Mouse (Mus musculus): Measurements from ENCODE around the gene Usp16.
"Not testable (repeated sequence)": the region's sequence is repeated elsewhere in the genome, so short reads cannot be mapped to it uniquely, and the experiment has no call there.

The Usp16 gene

DNA sequence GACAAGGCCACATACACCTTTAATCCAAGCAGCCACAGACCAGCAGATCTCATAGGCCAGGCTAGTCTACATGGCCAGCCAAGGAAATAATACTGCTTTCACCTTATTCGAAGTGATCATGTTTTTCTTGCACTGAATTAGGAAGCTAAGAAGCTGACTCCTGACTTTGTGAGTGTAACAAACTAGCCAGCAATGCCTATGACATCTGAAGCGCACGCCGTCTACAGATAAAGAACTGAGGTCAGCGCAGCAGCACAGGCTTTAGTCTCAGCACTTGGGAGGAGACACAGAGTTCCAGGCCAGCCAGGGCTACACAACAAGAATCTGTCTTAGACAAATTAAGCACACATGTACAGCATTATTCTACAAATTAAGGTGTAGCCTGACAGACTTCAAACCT, 32.2 kb downstream of the Usp16 start:
- DNase-seq (ENCODE audit: low spot score in 2 of 2) = no peak

DNA sequence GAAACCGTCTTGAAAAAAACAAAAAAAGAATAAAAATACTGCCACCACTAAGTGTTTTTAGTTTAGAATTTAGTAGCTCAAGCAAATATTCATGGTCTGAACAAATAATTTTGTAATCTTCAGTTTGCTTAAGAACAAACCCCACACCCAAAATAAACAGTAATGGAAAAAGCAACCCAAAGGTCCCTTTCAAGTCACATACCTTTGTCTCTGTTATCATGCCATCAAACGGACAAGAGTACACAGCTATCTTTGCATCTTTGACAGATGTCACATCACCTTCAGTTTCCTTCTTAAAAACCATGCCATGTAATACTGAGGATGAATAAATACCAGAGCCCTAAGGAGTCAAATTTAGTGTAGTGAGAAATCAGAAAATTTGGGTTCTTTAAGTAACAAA, 34.1 kb downstream of the Usp16 start:
- no peak for DNase-seq (ENCODE audit: low spot score in 2 of 2)

- not testable (repeated sequence) for DNase-seq (ENCODE audit: low spot score in 2 of 2)
Measured at GRCm38 (mm10) chr16:87492191-87492792, 37.8 kb downstream of the Usp16 start.

- no peak for DNase-seq (ENCODE audit: low spot score in 2 of 2)
Measured at GRCm38 (mm10) chr16:87494955-87495655, 40.6 kb downstream of the Usp16 start.

DNA sequence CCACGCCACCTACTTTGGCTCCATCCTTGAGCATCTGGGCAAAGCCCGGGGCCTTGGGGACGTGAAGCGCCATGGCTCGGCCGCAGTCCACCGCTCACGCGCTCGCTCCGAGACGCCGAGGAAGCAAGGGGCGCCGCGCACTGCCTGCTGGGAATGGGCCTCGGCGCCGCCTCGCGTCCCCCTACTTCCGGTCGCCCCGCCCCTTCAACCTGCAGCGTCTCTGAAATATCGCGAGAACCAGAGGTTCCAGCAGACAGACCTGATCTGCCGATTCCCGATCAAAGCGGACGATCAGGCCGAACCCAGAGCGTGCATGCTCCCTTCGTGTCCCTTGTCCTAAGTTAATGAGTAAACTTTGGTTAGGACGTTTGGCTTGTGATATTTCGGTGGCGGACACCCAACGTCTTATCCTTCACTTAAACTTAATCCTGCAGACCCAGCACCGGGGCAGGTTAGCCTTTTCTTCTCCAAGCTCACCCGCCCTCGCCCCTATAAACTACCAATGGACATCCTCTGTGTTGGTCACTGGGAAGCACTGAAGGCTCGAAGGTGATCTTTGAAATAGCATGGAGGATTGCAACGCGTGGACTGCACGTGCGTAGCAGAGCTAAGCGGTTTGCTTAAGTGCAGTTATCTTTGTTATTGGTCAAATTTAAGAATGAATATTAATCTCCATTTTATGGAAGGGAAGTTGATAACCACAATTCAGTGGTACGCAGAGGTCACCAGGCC, 41.4 kb downstream of the Usp16 start, which contains the start of gene Cct8:
Cct8 (minus strand) TSS at position 158 of the 732 bp plus-strand sequence.
- DNase-seq (ENCODE audit: low spot score in 2 of 2) = peak; percentile 96 to 97

DNA sequence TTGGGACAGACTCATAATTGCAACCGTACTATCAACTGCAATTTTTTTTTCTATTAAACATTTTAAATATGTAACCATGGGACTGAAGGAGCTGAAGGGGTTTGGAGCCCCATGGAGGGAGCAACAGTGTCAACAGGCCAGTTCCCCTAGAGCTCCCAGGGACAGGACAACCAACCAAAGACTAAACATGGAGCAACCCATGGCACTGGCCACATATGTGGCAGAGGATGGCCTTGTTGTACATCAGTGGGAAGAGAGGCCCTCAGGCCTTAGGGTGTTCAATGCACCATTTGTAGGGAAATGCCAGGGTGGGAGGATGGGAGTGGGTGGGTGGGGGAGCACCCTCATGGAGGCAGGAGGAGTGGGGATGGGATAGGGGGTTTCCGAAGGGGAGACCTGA, 42.2 kb downstream of the Usp16 start:
- DNase-seq (ENCODE audit: low spot score in 2 of 2) = no peak

DNA sequence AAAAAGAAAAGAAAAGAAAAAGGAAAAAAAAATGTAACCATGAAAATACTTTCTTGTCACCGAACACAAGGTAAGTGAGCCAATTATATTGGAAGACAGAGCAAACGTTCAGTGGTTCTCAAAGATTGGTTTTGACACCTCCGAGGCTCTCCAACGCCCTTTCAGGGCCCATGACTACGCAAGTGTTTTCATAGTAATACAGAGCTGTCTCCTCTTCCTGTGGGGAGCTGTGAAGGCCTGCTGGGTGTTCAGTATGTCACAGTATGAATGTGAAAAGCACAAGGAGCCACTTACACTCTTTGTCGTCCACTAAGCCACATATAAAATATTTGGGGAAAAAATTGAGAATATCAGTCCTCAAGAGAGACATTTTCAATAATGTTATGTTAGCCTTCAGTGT, 42.7 kb downstream of the Usp16 start:
- DNase-seq (ENCODE audit: low spot score in 2 of 2) = no peak

DNA sequence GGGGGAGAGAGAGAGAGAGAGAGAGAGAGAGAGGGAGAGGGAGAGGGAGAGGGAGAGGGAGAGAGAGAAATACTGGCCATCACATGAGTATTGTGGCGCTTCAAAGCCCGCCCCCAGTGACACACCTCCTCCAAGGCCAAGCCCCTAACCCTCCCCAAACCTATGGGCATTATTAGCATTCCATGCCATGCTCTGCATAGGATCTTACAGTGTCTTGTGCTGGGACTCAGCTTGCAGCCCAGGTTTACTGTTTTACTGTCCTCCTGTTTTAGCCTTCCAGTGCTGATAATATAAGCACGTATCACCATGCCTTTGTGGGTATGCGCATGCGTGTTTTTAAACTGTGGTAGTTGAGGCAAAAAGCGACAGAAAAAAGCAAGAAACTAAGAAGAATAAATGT, 45.1 kb downstream of the Usp16 start:
- DNase-seq (ENCODE audit: low spot score in 2 of 2) = no peak

DNA sequence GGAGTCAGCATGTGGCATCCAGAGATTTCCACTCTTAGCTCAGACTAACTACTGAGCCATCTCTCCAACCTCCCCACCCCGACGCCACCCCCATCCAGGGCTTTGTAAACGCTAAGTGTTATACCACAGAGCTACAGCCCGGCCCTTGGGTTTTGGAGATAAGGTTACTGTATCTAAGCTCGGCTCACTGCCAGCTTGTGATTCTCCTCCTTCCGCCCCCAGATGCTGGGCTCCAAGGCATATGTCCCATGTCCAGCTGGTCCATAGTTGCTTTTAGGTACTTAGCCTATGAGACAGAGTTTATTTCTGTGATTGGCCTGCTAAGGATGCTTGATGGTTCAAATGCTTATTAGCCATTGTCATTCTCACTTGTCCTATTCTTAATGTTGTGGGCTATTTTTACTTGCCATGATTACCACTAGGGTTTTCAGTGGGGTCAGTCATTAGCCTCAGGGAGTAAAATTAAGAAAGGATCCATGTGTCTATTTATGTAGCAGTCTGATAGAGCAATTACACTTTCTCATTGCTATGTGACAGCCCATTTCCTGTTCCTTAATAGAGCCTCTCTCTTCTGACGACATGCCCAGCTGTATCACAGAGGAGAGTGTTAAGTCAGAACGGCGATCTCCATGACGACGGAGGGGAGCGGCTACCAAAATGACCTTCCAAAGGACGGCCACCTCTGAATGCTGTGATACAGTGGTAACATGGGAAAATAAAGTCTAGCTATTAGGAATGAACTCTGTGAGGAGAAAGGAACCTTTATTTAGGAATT, 47.0 kb downstream of the Usp16 start:
- peak in 1 of 2 experiments; percentile 5 for DNase-seq (ENCODE audit: low spot score in 2 of 2)

GRCm38 (mm10) chr16:87511706-87512105, 57.2 kb downstream of the Usp16 start:
- DNase-seq (ENCODE audit: low spot score in 2 of 2) = no peak

GRCm38 (mm10) chr16:87512331-87512730, 57.8 kb downstream of the Usp16 start:
- DNase-seq (ENCODE audit: low spot score in 2 of 2) = no peak

DNA sequence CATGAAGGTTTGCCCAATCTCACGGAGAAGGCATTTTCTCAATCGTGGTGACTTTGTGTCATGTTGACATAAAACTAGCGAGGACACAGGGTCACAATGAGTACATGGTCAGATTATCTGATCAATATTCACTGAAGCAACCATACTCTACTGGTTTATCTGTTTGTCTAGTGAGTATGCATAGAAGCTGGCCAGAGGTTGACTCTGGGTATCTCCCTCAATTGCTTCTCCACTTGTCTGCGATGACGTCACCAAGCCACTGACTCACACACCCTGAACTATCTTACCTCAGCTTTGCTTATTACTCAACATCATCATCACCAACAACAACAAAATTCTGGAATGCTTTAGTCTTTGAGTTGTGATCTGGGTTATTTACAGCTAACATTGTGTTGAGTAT, 69.7 kb downstream of the Usp16 start:
- no peak for DNase-seq (ENCODE audit: low spot score in 2 of 2)

- no peak for DNase-seq (ENCODE audit: low spot score in 2 of 2)
Measured at GRCm38 (mm10) chr16:87527553-87528249, 73.2 kb downstream of the Usp16 start.

DNA sequence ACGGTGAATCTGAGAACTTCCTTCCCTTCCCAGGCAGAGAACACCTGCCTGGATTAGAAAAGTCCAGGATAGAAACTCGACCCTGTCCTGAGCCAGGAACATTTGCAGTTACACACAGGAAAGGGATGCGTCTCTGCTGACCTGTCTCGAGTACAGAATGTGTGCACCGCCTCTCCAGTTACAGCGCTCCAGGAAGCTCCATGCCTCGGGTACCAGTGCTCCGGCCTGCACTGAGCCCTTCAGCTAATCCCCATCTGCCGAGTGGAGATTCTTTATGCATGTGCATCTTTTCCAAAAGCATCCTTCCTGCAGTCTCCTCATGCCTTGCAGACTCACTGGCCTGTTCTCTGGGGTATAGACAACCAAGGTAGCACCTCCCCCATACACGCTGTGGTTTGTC, 74.3 kb downstream of the Usp16 start:
- DNase-seq (ENCODE audit: low spot score in 2 of 2) = no peak

Measured in spleen, postnatal 36 days (tissue).